Mouse (Mus musculus) cerebellum, adult 11 months (tissue): ENCODE results near the gene Tmx2.
A peak's percentile ranks its signal among the peaks of the same experiment; 100 is the strongest.

Experiments
- DNase-seq: peaks from one replicate; pipeline ENCODE4 v3.0.0; 2022

Tmx2 gene

GRCm38 (mm10) chr2:84636231-84636741 lies 42.7 kb downstream of the Tmx2 start:
- DNase-seq = no peak

GRCm38 (mm10) chr2:84635611-84636010 lies 43.3 kb downstream of the Tmx2 start:
- DNase-seq = peak; percentile 39

- no peak for DNase-seq
These were observed 43.9 kb downstream of the Tmx2 start for GRCm38 (mm10) chr2:84634934-84635482.

- DNase-seq = no peak
These were observed 44.9 kb downstream of the Tmx2 start for GRCm38 (mm10) chr2:84634006-84634405.

- DNase-seq = no peak
These were observed 45.9 kb downstream of the Tmx2 start for GRCm38 (mm10) chr2:84632999-84633398.

GRCm38 (mm10) chr2:84632001-84632400 lies 46.9 kb downstream of the Tmx2 start:
- DNase-seq = no peak

GRCm38 (mm10) chr2:84627036-84627435 lies 51.9 kb downstream of the Tmx2 start:
- DNase-seq = no peak

- no peak for DNase-seq
These were observed 52.5 kb downstream of the Tmx2 start for GRCm38 (mm10) chr2:84626366-84626975.

GRCm38 (mm10) chr2:84624201-84624600 lies 54.7 kb downstream of the Tmx2 start:
- DNase-seq = no peak

GRCm38 (mm10) chr2:84623428-84624119 lies 55.4 kb downstream of the Tmx2 start:
- no peak for DNase-seq

- DNase-seq = no peak
These were observed 56.3 kb downstream of the Tmx2 start for GRCm38 (mm10) chr2:84622668-84623067.
